Mouse (Mus musculus) bone marrow, adult 2 months (tissue): ENCODE measurements around the gene Gm28372. TPM values are rescaled to one million over a fixed set of nuclear protein-coding genes. Genes with fewer than 3 reads are reported as not detected.

Experiments
- H3K27ac ChIP-seq: fragments of 200-500 bp; 2 replicates; pipeline ENCODE4 v1.5.1; 2012; ENCODE audit warnings: low read depth, mild to moderate bottlenecking, control low read depth, inconsistent platforms, low read length; ENCODE audit not compliant: control insufficient read depth, poor library complexity, insufficient read depth
- H3K4me1 ChIP-seq: fragments of 200-500 bp; 2 replicates; pipeline ENCODE4 v1.6.1; 2011; ENCODE audit warnings: low read length; ENCODE audit not compliant: control insufficient read depth, insufficient read depth
- H3K4me3 ChIP-seq: fragments of 200-500 bp; replicated peaks from 2 replicates; pipeline ENCODE3; 2011; ENCODE audit warnings: mild to moderate bottlenecking, low read depth, low read length, control low read depth; ENCODE audit not compliant: control insufficient read depth
- CTCF ChIP-seq: fragments of 200-500 bp; IDR thresholded peaks from 2 replicates; pipeline ENCODE4 v1.5.1; 2011; ENCODE audit warnings: low read length, control low read depth; ENCODE audit not compliant: control insufficient read depth, insufficient read depth
- POLR2A ChIP-seq: fragments of 200-500 bp; IDR thresholded peaks from 2 replicates; pipeline ENCODE4 v1.6.1; 2011; ENCODE audit warnings: low read depth, mild to moderate bottlenecking, control low read depth, low read length, borderline replicate concordance; ENCODE audit not compliant: control insufficient read depth
- WGBS: fragments of 180-500 bp; shearing (Covaris S2); methylation state at CpG from one replicate; pipeline ENCODE4 v1.1.7; 2018; 5-methylcytosine and 5-hydroxymethylcytosine counted together
- polyA plus RNA-seq: library from polyadenylated mRNA; stranded (reverse); fragments of >200 nt; gene quantifications from 2 replicates; pipeline ENCODE4 v1.2.4, GENCODE M21; 2011; ENCODE audit warnings: low replicate concordance; ENCODE audit not compliant: missing spikeins, insufficient read depth, insufficient read length

The Gm28372 gene
- polyA plus RNA-seq, 1 experiment: not detected

GRCm38 (mm10) chr2:130451086-130451726, 46.2 kb downstream of the Gm28372 start:
- no peaks in the 10 kb centered on the region; the same call in 1 of the 2 replicates for H3K4me1 ChIP-seq
- H3K27ac ChIP-seq: no peak overlapping the region

GRCm38 (mm10) chr2:130451727-130452090, 46.7 kb downstream of the Gm28372 start:
- 41% methylated on average over 3 of the region's 3 CpGs for WGBS
- TF ChIP-seq POLR2A (no peak), CTCF (no peak)
- H3K27ac ChIP-seq: no peak overlapping the region
- H3K4me3 ChIP-seq: no peak overlapping the region
- no peaks in the 10 kb centered on the region; the same call in 1 of the 2 replicates for H3K4me1 ChIP-seq

More at GRCm38 (mm10) chr2:130451086-130451726, 46.2 kb downstream of the Gm28372 start:
- H3K4me3 ChIP-seq: peak overlapping the region; percentile 37
- 53% methylated on average over 14 of the region's 14 CpGs for WGBS
- TF ChIP-seq POLR2A: no peak
- TF ChIP-seq CTCF: no peak

GRCm38 (mm10) chr2:130452266-130452665, 47.2 kb downstream of the Gm28372 start:
- Histone ChIP-seq H3K4me1 (no peaks in the 10 kb centered on the region; the same call in 1 of the 2 replicates), H3K4me3 (no peak overlapping the region), H3K27ac (no peak overlapping the region)
- no peak for TF ChIP-seq POLR2A
- no peak for TF ChIP-seq CTCF
- 87% methylated on average over 2 of the region's 2 CpGs for WGBS

GRCm38 (mm10) chr2:130453421-130453820, 48.4 kb downstream of the Gm28372 start:
- H3K4me1 ChIP-seq: no peaks in the 10 kb centered on the region; the same call in 1 of the 2 replicates
- H3K4me3 ChIP-seq: no peak overlapping the region
- H3K27ac ChIP-seq: no peak overlapping the region
- WGBS: 76% methylated on average over 6 of the region's 6 CpGs
- TF ChIP-seq POLR2A (no peak), CTCF (no peak)

GRCm38 (mm10) chr2:130454748-130455370, 49.8 kb downstream of the Gm28372 start:
- H3K4me3 ChIP-seq: no peak overlapping the region
- TF ChIP-seq POLR2A: no peak
- no peak for TF ChIP-seq CTCF
- 75% methylated on average over 6 of the region's 6 CpGs for WGBS
- no peaks in the 10 kb centered on the region; the same call in 1 of the 2 replicates for H3K4me1 ChIP-seq
- no peak overlapping the region for H3K27ac ChIP-seq

Other genes with a start within 250 kb of the Gm28372 start
- 103 and 113 TPM in 2 replicates for gene Snrpb, start 225.8 kb upstream of the Gm28372 start, polyA plus RNA-seq
- gene Tmc2, start 210.0 kb upstream of the Gm28372 start, polyA plus RNA-seq: not detected in 2 replicates
- 187 and 375 TPM in 2 replicates for gene Nop56, start 130.8 kb upstream of the Gm28372 start, polyA plus RNA-seq
- 63.9 and 78.0 TPM in 2 replicates for gene Idh3b, start 120.7 kb upstream of the Gm28372 start, polyA plus RNA-seq
- gene Ebf4, start 110.1 kb upstream of the Gm28372 start, polyA plus RNA-seq: 0.50 TPM in 1 of 2 replicates, not detected in the other
- 10.6 and 11.8 TPM in 2 replicates for gene Cpxm1, start 7.7 kb upstream of the Gm28372 start, polyA plus RNA-seq
- gene 1700020A23Rik, start within 50 bp of the Gm28372 start, polyA plus RNA-seq: not detected in 2 replicates
- not detected in 2 replicates for gene Tmem239, start 1.2 kb downstream of the Gm28372 start, polyA plus RNA-seq
- 166 and 195 TPM in 2 replicates for gene Vps16, start 19.1 kb downstream of the Gm28372 start, polyA plus RNA-seq
- 6.1 and 8.5 TPM in 2 replicates for gene Pced1a, start 19.5 kb downstream of the Gm28372 start, polyA plus RNA-seq
- 25.6 and 33.1 TPM in 2 replicates for gene Ptpra, start 45.0 kb downstream of the Gm28372 start, polyA plus RNA-seq
- 33.2 and 57.4 TPM in 2 replicates for gene Mrps26, start 158.5 kb downstream of the Gm28372 start, polyA plus RNA-seq
- not detected in 2 replicates for gene Oxt, start 170.9 kb downstream of the Gm28372 start, polyA plus RNA-seq
- gene Avp, start 177.3 kb downstream of the Gm28372 start, polyA plus RNA-seq: not detected in 2 replicates
- 2.5 and 3.1 TPM in 2 replicates for gene Fastkd5, start 224.8 kb downstream of the Gm28372 start, polyA plus RNA-seq
- 2.3 and 5.4 TPM in 2 replicates for gene Ubox5, start 224.8 kb downstream of the Gm28372 start, polyA plus RNA-seq
- gene Lzts3, start 237.6 kb downstream of the Gm28372 start, polyA plus RNA-seq: 0.72 and 2.6 TPM in 2 replicates